Mouse (Mus musculus): ENCODE data around the gene Slc10a1.

- no peak for TF ChIP-seq GATA1 (IDR thresholded peaks at IDR 0.05; ENCODE audit: low read length)
- TF ChIP-seq TAL1 (IDR thresholded peaks at IDR 0.05; ENCODE audit: low read length), result no peak
Measured at GRCm38 (mm10) chr12:80938642-80939041, 29.9 kb downstream of the Slc10a1 start.
